Mouse (Mus musculus) limb, embryonic 11.5 days (tissue): ENCODE measurements at regions not wholly inside any gene's neighbourhood (a gene's known extent, or its start where the extent isn't known, plus 50 kb on each side); places are given as distances from the start of the nearest gene placed in this dataset.

ENCODE experiments used
- ATAC-seq: fragments of 200-750 bp; cut with Nextera tagmentation; 2 replicates; pipeline ENCODE4 v1.8.0; 2017; ENCODE audit warnings: low read depth; ENCODE audit not compliant: insufficient number of reproducible peaks, low FRiP score, low TSS enrichment
- DNase-seq: peaks from one replicate; pipeline ENCODE4 v3.0.0-alpha.2; 2015; ENCODE audit warnings: low spot score
- H3K27ac ChIP-seq: fragments of 300-500 bp; sonication (generic); replicated peaks from 2 replicates; pipeline ENCODE4 v1.5.1; 2014; ENCODE audit warnings: low read depth, mild to moderate bottlenecking, low read length
- H3K27me3 ChIP-seq: fragments of 300-500 bp; sonication (generic); 2 replicates; pipeline ENCODE4 v1.6.1; 2014; ENCODE audit warnings: mild to moderate bottlenecking, low read length, mixed read lengths; ENCODE audit not compliant: control insufficient read depth, insufficient read depth
- H3K36me3 ChIP-seq: fragments of 300-500 bp; sonication (generic); 2 replicates; pipeline ENCODE4 v1.6.1; 2014; ENCODE audit warnings: mild to moderate bottlenecking, low read length, moderate library complexity, mixed read lengths; ENCODE audit not compliant: control insufficient read depth, insufficient read depth
- H3K4me1 ChIP-seq: fragments of 300-500 bp; sonication (generic); 2 replicates; pipeline ENCODE4 v1.6.1; 2014; ENCODE audit warnings: low read length, mixed read lengths; ENCODE audit not compliant: control insufficient read depth, insufficient read depth
- H3K4me2 ChIP-seq: fragments of 300-500 bp; sonication (generic); 2 replicates; pipeline ENCODE4 v1.6.1; 2014; ENCODE audit warnings: low read depth, mild to moderate bottlenecking, moderate library complexity; ENCODE audit not compliant: severe bottlenecking
- H3K4me3 ChIP-seq: fragments of 300-500 bp; sonication (generic); 2 replicates; pipeline ENCODE4 v1.5.1; 2014; ENCODE audit warnings: low read depth, low read length
- H3K9ac ChIP-seq: fragments of 300-500 bp; sonication (generic); 2 replicates; pipeline ENCODE4 v1.6.1; 2014; ENCODE audit warnings: mild to moderate bottlenecking, low read length
- H3K9me3 ChIP-seq: fragments of 300-500 bp; sonication (generic); 2 replicates; pipeline ENCODE4 v1.6.1; 2016; ENCODE audit warnings: low read length; ENCODE audit not compliant: control insufficient read depth
- WGBS: fragments of 180-500 bp; shearing (Covaris S2); extraction: QIAGEN DNeasy Blood & Tissue Kit; methylation state at CpG from one replicate; pipeline ENCODE4 v1.1.7; 2014; 5-methylcytosine and 5-hydroxymethylcytosine counted together

DNA sequence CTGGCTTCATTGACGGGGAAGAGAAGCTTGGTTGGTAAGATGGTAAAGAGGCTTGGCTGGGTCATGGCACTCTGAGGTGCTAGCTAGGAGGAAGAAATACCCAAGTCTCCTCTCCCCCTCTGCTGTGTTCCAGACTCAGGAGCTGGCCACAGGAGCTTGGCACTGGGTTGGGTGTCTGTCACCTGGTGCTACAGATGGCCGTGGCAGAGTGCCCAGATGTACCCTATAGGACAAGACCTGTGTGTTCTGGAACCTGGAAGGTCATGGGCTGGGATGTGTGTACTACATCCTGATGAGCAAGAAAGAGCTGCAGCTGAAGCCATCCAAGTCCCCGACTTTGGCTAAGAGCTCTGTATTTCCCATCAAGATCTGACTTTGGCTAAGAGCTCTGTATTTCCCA, 72.4 kb downstream of the Nupl2 start:
- H3K9ac ChIP-seq: no peak overlapping the region
- WGBS: 91% methylated on average over 3 of the region's 3 CpGs
- H3K27ac ChIP-seq: no peak overlapping the region
- no peaks in the 10 kb centered on the region for H3K36me3 ChIP-seq
- no peak overlapping the region for H3K4me2 ChIP-seq
- DNase-seq (no peak), ATAC-seq (no peak)
- H3K4me1 ChIP-seq: no peaks in the 10 kb centered on the region
- no peak overlapping the region for H3K4me3 ChIP-seq
- H3K9me3 ChIP-seq: no peaks in the 10 kb centered on the region
- H3K27me3 ChIP-seq: no peaks in the 10 kb centered on the region

DNA sequence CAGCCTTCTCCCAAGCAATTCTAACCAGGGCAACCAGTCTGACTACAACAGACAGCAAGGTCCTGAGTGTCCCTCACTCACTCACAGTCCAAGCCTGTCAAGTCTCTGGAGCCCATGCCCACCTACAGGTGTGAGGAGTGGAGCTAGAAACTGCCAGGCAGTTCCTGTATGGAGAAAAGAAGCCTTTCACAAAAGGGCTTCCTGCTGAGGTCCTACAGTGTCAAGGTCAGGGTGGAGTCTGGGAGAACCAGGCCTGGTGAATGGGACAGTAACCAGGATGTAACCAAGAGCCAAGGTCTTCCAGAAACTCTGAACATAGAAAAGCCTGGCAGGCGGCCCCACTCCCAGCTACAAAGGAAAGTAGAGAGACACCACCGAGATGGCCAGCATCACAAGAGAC, 74.2 kb downstream of the Nupl2 start:
- no peaks in the 10 kb centered on the region for H3K36me3 ChIP-seq
- WGBS: 79% methylated on average over 2 of the region's 2 CpGs
- H3K4me2 ChIP-seq: no peak overlapping the region
- no peak overlapping the region for H3K27ac ChIP-seq
- no peak overlapping the region for H3K4me3 ChIP-seq
- ATAC-seq (no peak), DNase-seq (no peak)
- no peaks in the 10 kb centered on the region for H3K4me1 ChIP-seq
- H3K9me3 ChIP-seq: no peaks in the 10 kb centered on the region
- no peaks in the 10 kb centered on the region for H3K27me3 ChIP-seq
- H3K9ac ChIP-seq: no peak overlapping the region

DNA sequence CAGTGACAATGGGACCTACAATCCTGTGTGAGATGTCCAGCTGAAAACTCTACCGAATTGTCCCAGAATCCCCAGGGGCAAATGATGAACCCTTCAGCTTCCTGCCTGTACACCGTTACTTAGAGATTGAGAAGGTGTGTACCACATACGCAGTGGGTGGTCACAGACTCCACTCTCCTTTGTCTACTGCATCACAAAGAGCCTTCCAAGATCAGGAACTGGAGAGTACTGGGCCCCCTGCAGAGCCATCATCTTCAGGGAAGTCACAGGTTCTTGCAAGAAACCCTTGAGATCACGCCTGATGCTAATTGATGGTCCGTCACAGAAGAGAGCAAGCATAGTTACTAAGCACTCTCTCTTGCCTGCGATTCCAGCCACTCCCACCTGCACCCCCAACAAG, 79.4 kb downstream of the Nupl2 start:
- Histone ChIP-seq H3K27ac (no peak overlapping the region), H3K4me3 (no peak overlapping the region), H3K27me3 (no peaks in the 10 kb centered on the region), H3K9me3 (no peaks in the 10 kb centered on the region), H3K4me2 (no peak overlapping the region), H3K4me1 (no peaks in the 10 kb centered on the region), H3K9ac (no peak overlapping the region), H3K36me3 (no peaks in the 10 kb centered on the region)
- no peak for ATAC-seq
- no peak for DNase-seq
- WGBS: 80% methylated on average over 6 of the region's 6 CpGs

DNA sequence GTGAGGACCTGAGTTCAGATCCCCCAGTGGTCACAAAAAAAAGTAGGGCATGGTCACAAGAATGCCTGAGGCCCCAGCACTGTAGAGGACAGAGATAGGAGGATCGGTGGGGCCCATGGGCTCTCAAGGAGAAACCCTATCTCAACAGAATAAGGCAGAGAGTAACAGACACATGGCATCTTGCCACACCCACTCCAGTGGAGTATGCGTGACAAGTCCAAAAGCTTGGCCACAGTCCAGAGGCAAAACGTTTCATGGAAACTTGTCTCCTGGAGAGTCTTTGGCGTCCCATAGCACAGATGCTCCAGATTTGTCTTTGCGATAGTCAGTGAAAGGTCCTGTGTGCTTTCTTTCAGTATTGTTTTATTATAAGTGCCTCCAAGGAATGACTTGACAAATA, 90.7 kb downstream of the Nupl2 start:
- ATAC-seq: no peak
- Histone ChIP-seq H3K27ac (no peak overlapping the region), H3K4me3 (no peak overlapping the region), H3K9ac (no peak overlapping the region), H3K9me3 (no peaks in the 10 kb centered on the region), H3K27me3 (no peaks in the 10 kb centered on the region), H3K36me3 (no peaks in the 10 kb centered on the region), H3K4me2 (no peak overlapping the region), H3K4me1 (no peaks in the 10 kb centered on the region)
- no peak for DNase-seq
- WGBS: 92% methylated on average over 5 of the region's 5 CpGs

DNA sequence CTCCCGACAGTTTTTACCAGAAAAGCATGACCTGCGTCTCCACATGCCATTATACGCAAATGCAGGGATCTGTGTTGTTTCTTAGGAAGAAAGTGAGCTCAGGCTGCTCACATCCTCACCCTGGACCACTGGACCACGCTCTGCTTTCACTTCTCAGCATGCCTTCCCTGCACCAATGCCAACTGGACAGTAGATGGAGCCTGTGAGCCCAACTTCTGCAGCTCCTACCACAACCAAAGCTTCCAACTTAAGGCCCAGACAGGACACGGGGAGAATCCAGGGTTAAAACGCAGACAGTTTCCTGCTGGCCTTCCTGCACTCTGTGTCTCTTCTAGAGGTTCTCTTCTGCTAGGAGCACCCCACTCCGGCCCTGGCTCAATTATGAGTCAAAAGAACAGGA, 90.3 kb downstream of the Kcnh2 start:
- peak; percentile 85 for DNase-seq
- no peaks in the 10 kb centered on the region for H3K36me3 ChIP-seq
- no peak overlapping the region for H3K27ac ChIP-seq
- H3K27me3 ChIP-seq: no peaks in the 10 kb centered on the region
- ATAC-seq: no peak
- H3K4me2 ChIP-seq: no peak overlapping the region
- 18% methylated on average over 7 of the region's 7 CpGs for WGBS
- no peak overlapping the region for H3K4me3 ChIP-seq
- no peak overlapping the region for H3K9ac ChIP-seq
- no peaks in the 10 kb centered on the region for H3K9me3 ChIP-seq
- no peaks in the 10 kb centered on the region for H3K4me1 ChIP-seq

DNA sequence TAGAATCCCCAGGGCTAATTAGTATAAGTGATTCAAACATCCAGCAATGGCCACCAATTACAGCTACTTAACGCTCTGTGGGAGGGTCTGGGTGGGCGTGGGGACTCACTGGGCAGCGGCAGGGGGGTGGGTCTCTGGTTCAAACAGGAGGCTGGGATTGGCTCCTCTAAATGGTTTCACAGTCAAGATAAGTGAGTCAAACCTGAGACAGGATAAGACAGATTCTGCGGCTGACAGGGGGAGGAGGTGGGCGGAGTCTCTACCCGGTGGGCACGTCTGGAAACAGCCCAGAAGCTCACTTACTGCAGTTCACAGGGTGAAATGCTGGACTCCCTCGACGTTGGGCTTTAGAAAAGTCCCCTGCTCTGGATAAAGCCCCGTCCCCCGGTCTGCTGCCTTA, 89.3 kb downstream of the Kcnh2 start:
- Histone ChIP-seq H3K27ac (no peak overlapping the region), H3K4me1 (0 out of 2 replicates have a peak, but pooled peaks cover 4% of the 10 kb centered on the region), H3K27me3 (no peaks in the 10 kb centered on the region), H3K36me3 (no peaks in the 10 kb centered on the region), H3K4me2 (no peak overlapping the region), H3K4me3 (no peak overlapping the region), H3K9me3 (no peaks in the 10 kb centered on the region), H3K9ac (no peak overlapping the region)
- DNase-seq (peak; percentile 35), ATAC-seq (no peak)
- 5% methylated on average over 11 of the region's 11 CpGs for WGBS

DNA sequence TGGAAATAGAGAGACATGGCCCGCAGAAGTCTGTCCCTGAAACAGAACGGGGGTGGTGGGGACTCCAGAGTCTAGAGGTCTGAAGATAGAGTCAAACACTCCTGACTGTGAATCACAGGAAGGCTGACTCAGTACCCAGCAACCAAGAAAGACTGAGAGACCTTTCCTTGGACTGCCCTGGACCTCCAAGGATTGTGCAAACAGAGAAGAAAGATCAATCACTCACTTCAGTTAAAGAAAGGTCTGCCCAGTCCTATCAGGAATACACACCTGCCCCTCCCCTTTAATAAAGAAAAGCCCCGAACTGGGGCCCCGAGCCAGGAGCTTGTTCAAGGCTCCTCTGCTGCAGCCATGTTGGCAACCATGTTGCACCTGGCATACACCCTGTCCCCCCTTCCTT, 87.3 kb downstream of the Kcnh2 start:
- 75% methylated on average over 4 of the region's 4 CpGs for WGBS

DNA sequence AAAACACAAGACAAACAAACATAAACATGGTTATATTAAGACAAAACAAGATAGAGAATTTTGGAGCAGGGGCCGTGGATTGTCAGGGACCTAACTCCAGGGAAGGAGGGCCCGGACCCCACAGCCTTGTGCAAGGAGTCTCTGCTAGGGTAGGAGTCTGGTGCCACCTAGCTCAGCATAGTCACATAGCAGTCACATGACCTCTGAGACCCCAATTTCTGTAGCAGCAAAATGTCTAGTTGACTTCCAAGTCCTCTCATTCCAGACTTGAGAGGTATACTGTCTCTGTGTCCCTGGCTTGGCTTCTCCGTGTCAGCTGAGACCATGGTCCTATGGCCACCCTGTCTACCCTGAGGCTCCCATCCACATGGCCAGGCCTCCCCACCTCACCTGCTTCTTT, 86.0 kb downstream of the Kcnh2 start:
- DNase-seq (no peak), ATAC-seq (no peak)
- Histone ChIP-seq H3K36me3 (no peaks in the 10 kb centered on the region), H3K4me2 (no peak overlapping the region), H3K4me1 (0 out of 2 replicates have a peak, but pooled peaks cover 4% of the 10 kb centered on the region), H3K9me3 (no peaks in the 10 kb centered on the region), H3K4me3 (no peak overlapping the region), H3K9ac (no peak overlapping the region), H3K27me3 (no peaks in the 10 kb centered on the region), H3K27ac (no peak overlapping the region)
- 95% methylated on average over 3 of the region's 3 CpGs for WGBS

More for the DNA sequence above, 87.3 kb downstream of the Kcnh2 start:
- H3K4me2 ChIP-seq: no peak overlapping the region
- no peaks in the 10 kb centered on the region for H3K36me3 ChIP-seq
- H3K27ac ChIP-seq: no peak overlapping the region
- H3K9me3 ChIP-seq: no peaks in the 10 kb centered on the region
- H3K4me1 ChIP-seq: 0 out of 2 replicates have a peak, but pooled peaks cover 4% of the 10 kb centered on the region
- no peaks in the 10 kb centered on the region for H3K27me3 ChIP-seq
- no peak overlapping the region for H3K4me3 ChIP-seq
- no peak overlapping the region for H3K9ac ChIP-seq
- DNase-seq (no peak), ATAC-seq (no peak)
